In genomic region chr12:117200117-117200516, GRCm38 (mm10) we compare ENCODE assay signal across 8 mouse cellular contexts.
DNase-seq lines count a peak whose midpoint lies in the region; ATAC-seq and TF ChIP-seq lines count a peak whose summit lies in the region.

No protein-coding gene starts in this region.

- ATAC-seq in hindbrain, postnatal 0 days, result peak; percentile 31; the same call in 1 of the 2 replicates

- WGBS in hindbrain, postnatal 0 days, result 13% methylated on average over 9 of the region's 9 CpGs

- peak overlapping the region; percentile 48 for H3K27ac ChIP-seq in cortical plate, adult 2 months (ENCODE audit: insufficient read depth, low read length)
- peak overlapping the region; percentile 28; the same call in 1 of the 2 replicates for H3K27ac ChIP-seq in hindbrain, postnatal 0 days
- peak overlapping the region; percentile 83 for H3K27ac ChIP-seq in left cerebral cortex, adult 2 months

- DNase-seq in adrenal gland, adult 2 months, result peak; percentile 89
- DNase-seq in gastrocnemius, postnatal 36 days, result peak; percentile 19 to 47
- peak; percentile 79 for DNase-seq in hindbrain, postnatal 0 days (ENCODE audit: low spot score)
- peak; percentile 67 to 71 for DNase-seq in left cerebral cortex, adult 2 months (ENCODE audit: extremely low spot score in 1 of 2, low spot score in 2 of 2)
- peak; percentile 72 to 74 for DNase-seq in lung, postnatal 4 days
- peak; percentile 32 for DNase-seq in right cerebral cortex, postnatal 4 days
- DNase-seq in spleen, adult 18-20 months, result no peak

- peaks cover 27% of the 10 kb centered on the region for H3K4me1 ChIP-seq in cortical plate, adult 2 months (ENCODE audit: control insufficient read depth, insufficient read depth, low read length)
- H3K4me1 ChIP-seq in hindbrain, postnatal 0 days (ENCODE audit: insufficient read depth, low read length), result peaks cover 30% of the 10 kb centered on the region; the same call in 1 of the 2 replicates

- intact Hi-C loops in gastrocnemius, postnatal 36 days (cut with DNase I), result no loop called here
- intact Hi-C loops in left cerebral cortex, adult 2 months (cut with DNase I), result no loop called here

- no peak overlapping the region for H3K4me2 ChIP-seq in hindbrain, postnatal 0 days (ENCODE audit: low read depth, low read length)

- H3K9ac ChIP-seq in hindbrain, postnatal 0 days (replicated peaks; ENCODE audit: low read length), result 0 out of 2 replicates have a peak overlapping the region, but pooled peaks have one; percentile 18

- no peaks in the 10 kb centered on the region for H3K9me3 ChIP-seq in hindbrain, postnatal 0 days (ENCODE audit: low read length)

- TF ChIP-seq CTCF in cortical plate, adult 2 months (IDR thresholded peaks at IDR 0.05; ENCODE audit: extremely low read depth, insufficient read depth, low read length), result no peak
- TF ChIP-seq CTCF in hindbrain, postnatal 0 days (IDR thresholded peaks at IDR 0.05; ENCODE audit: low read depth), result no peak
- no peak for TF ChIP-seq CTCF in left cerebral cortex, adult 2 months (IDR thresholded peaks at IDR 0.05)

- H3K27me3 ChIP-seq in hindbrain, postnatal 0 days (ENCODE audit: insufficient read depth, low read length), result no peaks in the 10 kb centered on the region

- no peaks in the 10 kb centered on the region for H3K36me3 ChIP-seq in hindbrain, postnatal 0 days (ENCODE audit: insufficient read depth, low read length)

- no peak overlapping the region for H3K4me3 ChIP-seq in cortical plate, adult 2 months (ENCODE audit: insufficient read depth, low read length)
- H3K4me3 ChIP-seq in hindbrain, postnatal 0 days (ENCODE audit: low read length), result no peak overlapping the region
- H3K4me3 ChIP-seq in left cerebral cortex, adult 2 months, result no peak overlapping the region

- TF ChIP-seq POLR2A in cortical plate, adult 2 months (IDR thresholded peaks at IDR 0.05; ENCODE audit: extremely low read depth, insufficient read depth, low read length), result no peak

Comparison
In these comparisons a context has a peak if more than half of its experiments do, and no peak if none do; other contexts are left out.
1. DNase-seq: peak in adrenal gland, adult 2 months (single experiment), gastrocnemius, postnatal 36 days (2 of 2), hindbrain, postnatal 0 days (single experiment), left cerebral cortex, adult 2 months (2 of 2), lung, postnatal 4 days (2 of 2) and right cerebral cortex, postnatal 4 days (single experiment); none in spleen, adult 18-20 months (0 of 2).
2. H3K27ac ChIP-seq: peak in every context shown above with its lines; median percentile 83 in left cerebral cortex, adult 2 months; 48 in cortical plate, adult 2 months; 28 in hindbrain, postnatal 0 days.